Mouse (Mus musculus) hindbrain, embryonic 11.5 days (tissue): Measurements from ENCODE around the gene Zfp746. TPM values are rescaled to one million over a fixed set of nuclear protein-coding genes. Genes with fewer than 3 reads are reported as not detected.

Experiments used
- ATAC-seq: fragments of 200-750 bp; cut with Nextera tagmentation; 2 replicates; pipeline ENCODE4 v1.8.0; 2017; ENCODE audit warnings: mild to moderate bottlenecking, moderate TSS enrichment, moderate library complexity; ENCODE audit not compliant: low FRiP score
- DNase-seq: peaks from one replicate; pipeline ENCODE4 v3.0.0-alpha.2; 2015; ENCODE audit warnings: low spot score
- H3K27ac ChIP-seq: fragments of 300-500 bp; sonication (generic); 2 replicates; pipeline ENCODE4 v1.5.1; 2014; ENCODE audit warnings: mild to moderate bottlenecking, low read depth, low read length
- H3K27me3 ChIP-seq: fragments of 300-500 bp; sonication (generic); 2 replicates; pipeline ENCODE4 v1.6.1; 2014; ENCODE audit warnings: mild to moderate bottlenecking, low read length, moderate library complexity, mixed read lengths; ENCODE audit not compliant: control insufficient read depth, insufficient read depth
- H3K36me3 ChIP-seq: fragments of 300-500 bp; sonication (generic); 2 replicates; pipeline ENCODE4 v1.6.1; 2014; ENCODE audit warnings: mild to moderate bottlenecking, low read length, moderate library complexity, mixed read lengths; ENCODE audit not compliant: control insufficient read depth, insufficient read depth
- H3K4me1 ChIP-seq: fragments of 300-500 bp; sonication (generic); replicated peaks from 2 replicates; pipeline ENCODE4 v1.6.1; 2014; ENCODE audit warnings: low read length, mixed read lengths; ENCODE audit not compliant: control insufficient read depth, insufficient read depth
- H3K4me2 ChIP-seq: fragments of 300-500 bp; sonication (generic); replicated peaks from 2 replicates; pipeline ENCODE4 v1.6.1; 2014; ENCODE audit warnings: mild to moderate bottlenecking, low read depth, low read length
- H3K4me3 ChIP-seq: fragments of 300-500 bp; sonication (generic); 2 replicates; pipeline ENCODE4 v1.5.1; 2014; ENCODE audit warnings: low read depth, low read length
- H3K9ac ChIP-seq: fragments of 300-500 bp; sonication (generic); 2 replicates; pipeline ENCODE4 v1.6.1; 2014; ENCODE audit warnings: low read depth, low read length
- H3K9me3 ChIP-seq: fragments of 300-500 bp; sonication (generic); 2 replicates; pipeline ENCODE4 v1.6.1; 2016; ENCODE audit warnings: low read length; ENCODE audit not compliant: control insufficient read depth
- WGBS: fragments of 180-500 bp; shearing (Covaris S2); extraction: QIAGEN DNeasy Blood & Tissue Kit; methylation state at CpG from one replicate; pipeline ENCODE4 v1.1.7; 2014; 5-methylcytosine and 5-hydroxymethylcytosine counted together
- polyA plus RNA-seq: library from polyadenylated mRNA; unstranded; fragments of >200 nt; fragmentation: Nextera tagmentation; extraction: Ambion mirVana; gene quantifications from 2 replicates; pipeline ENCODE4 v1.2.1, GENCODE M21; 2014

The Zfp746 gene
- polyA plus RNA-seq, 1 experiment from 2014 or later, result 20.7 TPM

GRCm38 (mm10) chr6:48024330-48024993 lies 61.9 kb downstream of the Zfp746 start:
- no peaks in the 10 kb centered on the region for H3K9me3 ChIP-seq
- H3K4me3 ChIP-seq, result no peak overlapping the region
- H3K9ac ChIP-seq, result no peak overlapping the region
- no peaks in the 10 kb centered on the region for H3K27me3 ChIP-seq
- peaks cover 17% of the 10 kb centered on the region for H3K36me3 ChIP-seq
- DNase-seq (no peak), ATAC-seq (0 out of 2 replicates have a peak, but pooled peaks have one; percentile 30)
- no peak overlapping the region for H3K27ac ChIP-seq
- 78% methylated on average over 43 of the region's 43 CpGs for WGBS
- H3K4me2 ChIP-seq, result no peak overlapping the region
- H3K4me1 ChIP-seq, result no peaks in the 10 kb centered on the region

GRCm38 (mm10) chr6:48022672-48023071 lies 63.7 kb downstream of the Zfp746 start:
- peaks cover 17% of the 10 kb centered on the region for H3K36me3 ChIP-seq
- H3K4me1 ChIP-seq, result no peaks in the 10 kb centered on the region
- DNase-seq, result no peak
- H3K4me3 ChIP-seq, result no peak overlapping the region
- no peaks in the 10 kb centered on the region for H3K27me3 ChIP-seq
- H3K9me3 ChIP-seq, result no peaks in the 10 kb centered on the region
- no peak overlapping the region for H3K27ac ChIP-seq
- H3K9ac ChIP-seq, result no peak overlapping the region
- no peak for ATAC-seq
- no peak overlapping the region for H3K4me2 ChIP-seq
- 79% methylated on average over 2 of the region's 2 CpGs for WGBS

DNA sequence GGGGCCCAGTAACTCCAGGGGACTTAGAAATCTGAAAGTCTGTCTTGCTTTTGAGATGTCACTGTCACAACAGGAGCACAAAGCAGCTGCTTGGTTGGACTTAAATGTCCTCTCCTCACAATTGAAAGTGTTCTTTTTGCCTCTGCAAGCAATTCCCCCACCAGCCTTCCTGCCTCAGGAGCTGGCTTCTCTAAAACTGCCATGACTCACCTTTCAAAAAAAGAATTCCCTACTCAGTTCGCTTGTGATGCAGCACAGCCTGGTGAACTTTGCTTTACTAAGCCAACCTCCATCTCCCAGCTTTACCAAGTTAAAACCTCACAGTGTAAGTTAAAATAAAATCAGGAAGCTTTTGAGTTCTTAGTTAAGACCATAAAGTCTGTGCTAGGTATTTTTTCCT lies 64.7 kb downstream of the Zfp746 start:
- Histone ChIP-seq H3K9ac (no peak overlapping the region), H3K4me2 (no peak overlapping the region), H3K4me1 (no peaks in the 10 kb centered on the region), H3K27me3 (no peaks in the 10 kb centered on the region), H3K4me3 (no peak overlapping the region), H3K27ac (no peak overlapping the region), H3K9me3 (no peaks in the 10 kb centered on the region), H3K36me3 (peaks cover 17% of the 10 kb centered on the region)
- 78% methylated on average over 1 of the region's 1 CpGs for WGBS
- no peak for DNase-seq
- ATAC-seq, result no peak

- peaks cover 7% of the 10 kb centered on the region for H3K36me3 ChIP-seq
- no peak overlapping the region for H3K4me2 ChIP-seq
- H3K9me3 ChIP-seq, result no peaks in the 10 kb centered on the region
- H3K9ac ChIP-seq, result no peak overlapping the region
- no peaks in the 10 kb centered on the region for H3K4me1 ChIP-seq
- DNase-seq (no peak), ATAC-seq (no peak)
- no peaks in the 10 kb centered on the region for H3K27me3 ChIP-seq
- H3K4me3 ChIP-seq, result no peak overlapping the region
- 75% methylated on average over 2 of the region's 2 CpGs for WGBS
- no peak overlapping the region for H3K27ac ChIP-seq
Observed at GRCm38 (mm10) chr6:48020006-48020405, 66.4 kb downstream of the Zfp746 start.

- Histone ChIP-seq H3K27ac (no peak overlapping the region), H3K9ac (no peak overlapping the region), H3K36me3 (no peaks in the 10 kb centered on the region), H3K27me3 (no peaks in the 10 kb centered on the region), H3K9me3 (no peaks in the 10 kb centered on the region), H3K4me3 (no peak overlapping the region), H3K4me2 (no peak overlapping the region), H3K4me1 (no peaks in the 10 kb centered on the region)
- ATAC-seq, result no peak
- 92% methylated on average over 9 of the region's 9 CpGs for WGBS
- no peak for DNase-seq
Observed at GRCm38 (mm10) chr6:48016841-48017240, 69.6 kb downstream of the Zfp746 start.

DNA sequence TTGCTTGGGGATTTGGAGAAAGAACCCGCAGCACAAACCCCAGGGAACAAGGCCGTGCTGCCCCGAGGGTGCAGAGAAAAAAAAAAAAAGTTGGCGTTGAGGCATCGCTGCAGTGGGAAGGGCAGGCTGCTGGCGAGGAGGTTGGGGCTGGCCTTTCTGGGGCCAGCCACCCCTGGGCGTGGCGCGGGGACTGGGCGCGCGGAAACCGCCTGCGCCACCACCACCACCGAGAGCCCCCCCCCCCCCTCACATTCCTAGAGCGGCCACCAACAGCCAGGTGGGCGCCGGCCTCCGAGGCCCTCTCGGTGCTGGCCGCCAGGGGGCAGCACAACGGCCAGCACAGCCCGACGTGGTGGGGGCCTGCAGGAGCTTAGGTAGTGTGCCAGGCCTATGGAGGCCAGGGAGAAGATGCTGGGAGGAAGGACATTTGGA lies 70.3 kb downstream of the Zfp746 start:
- Histone ChIP-seq H3K4me3 (peak overlapping the region; percentile 36), H3K27ac (no peak overlapping the region), H3K36me3 (no peaks in the 10 kb centered on the region), H3K9ac (peak overlapping the region; percentile 54), H3K9me3 (no peaks in the 10 kb centered on the region), H3K27me3 (no peaks in the 10 kb centered on the region), H3K4me2 (peak overlapping the region; percentile 47), H3K4me1 (no peaks in the 10 kb centered on the region)
- ATAC-seq (peak; percentile 94), DNase-seq (peak; percentile 88)
- WGBS, result 0% methylated on average over 24 of the region's 24 CpGs

Other genes with a start within 250 kb of the Zfp746 start
- 13.1 and 13.2 TPM in 2 replicates for gene Zfp282, start 209.4 kb downstream of the Zfp746 start, polyA plus RNA-seq
- gene Zfp212, start 166.1 kb downstream of the Zfp746 start, polyA plus RNA-seq, result 9.9 and 13.9 TPM in 2 replicates
- gene Zfp956, start 133.2 kb downstream of the Zfp746 start, polyA plus RNA-seq, result 7.1 and 9.8 TPM in 2 replicates
- 9.3 and 9.7 TPM in 2 replicates for gene Zfp777, start 37.7 kb downstream of the Zfp746 start, polyA plus RNA-seq